9 mouse cellular contexts compared by ENCODE assay signal in the genomic region with DNA sequence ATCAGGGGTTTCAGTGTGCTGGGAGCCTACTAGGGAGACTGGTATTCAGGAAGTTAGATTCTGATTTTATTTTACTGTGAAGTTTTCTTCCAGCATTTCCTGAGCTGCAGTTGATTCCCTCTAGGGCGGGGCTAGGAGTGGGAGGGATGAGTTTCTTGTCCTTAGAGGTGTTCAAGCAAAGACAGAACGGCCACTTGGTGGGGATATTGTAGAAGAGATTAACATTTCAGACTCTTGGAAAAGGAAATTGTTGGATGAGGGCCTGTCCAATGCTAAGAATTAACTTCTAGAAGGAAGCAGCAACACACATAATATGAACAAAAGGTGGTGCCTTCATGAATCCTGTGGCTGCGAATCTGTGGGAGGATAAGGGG.
DNase-seq lines count a peak whose midpoint lies in the region; ATAC-seq lines count a peak whose summit lies in the region.
"Had no signal": no experiment of that assay in that cellular context is flagged by ENCODE, and none has a peak within 500 bp of the region (broad histone marks: within the 10 kb centered on the region; RNA-seq: fewer than 3 reads in every experiment).

No protein-coding gene starts in this region.

- intact Hi-C loops in left cerebral cortex, postnatal 25 days (cut with DNase I) = no loop called here

- H3K9me3 ChIP-seq in embryonic facial prominence, embryonic 13.5 days = no peaks in the 10 kb centered on the region
- H3K9me3 ChIP-seq in hindbrain, embryonic 12.5 days (replicated peaks) = no peaks in the 10 kb centered on the region
- H3K9me3 ChIP-seq in neural tube, embryonic 12.5 days = no peaks in the 10 kb centered on the region
- H3K9me3 ChIP-seq: lung, embryonic 15.5 days had no signal

- no peak overlapping the region for H3K9ac ChIP-seq in embryonic facial prominence, embryonic 13.5 days
- H3K9ac ChIP-seq in hindbrain, embryonic 12.5 days = no peak overlapping the region
- no peak overlapping the region for H3K9ac ChIP-seq in neural tube, embryonic 12.5 days
- H3K9ac ChIP-seq: lung, embryonic 15.5 days had no signal

- H3K4me1 ChIP-seq in embryonic facial prominence, embryonic 13.5 days = peaks cover 20% of the 10 kb centered on the region
- H3K4me1 ChIP-seq in hindbrain, embryonic 12.5 days = peaks cover 30% of the 10 kb centered on the region
- peaks cover 30% of the 10 kb centered on the region for H3K4me1 ChIP-seq in neural tube, embryonic 12.5 days

- DNase-seq in left cerebral cortex, postnatal 25 days (ENCODE audit: low spot score in 2 of 2) = peak; percentile 16 to 59
- no peak for DNase-seq in left cerebral cortex, adult 11 months (ENCODE audit: low spot score)
- no peak for DNase-seq in urinary bladder, adult 18-20 months (ENCODE audit: low spot score in 2 of 2)
- DNase-seq in right cerebral cortex, postnatal 14 days = no peak
- DNase-seq: right cerebral cortex, postnatal 25 days had no signal

- 0 out of 2 replicates have a peak overlapping the region, but pooled peaks have one; percentile 22 for H3K27ac ChIP-seq in embryonic facial prominence, embryonic 13.5 days
- H3K27ac ChIP-seq in hindbrain, embryonic 12.5 days = peak overlapping the region; percentile 77
- no peak overlapping the region; the same call in 1 of the 2 replicates for H3K27ac ChIP-seq in neural tube, embryonic 12.5 days
- H3K27ac ChIP-seq: lung, embryonic 15.5 days had no signal

- H3K4me3 ChIP-seq in embryonic facial prominence, embryonic 13.5 days = no peak overlapping the region
- H3K4me3 ChIP-seq in hindbrain, embryonic 12.5 days = no peak overlapping the region
- no peak overlapping the region for H3K4me3 ChIP-seq in neural tube, embryonic 12.5 days
- H3K4me3 ChIP-seq: lung, embryonic 15.5 days had no signal

- peaks cover 27% of the 10 kb centered on the region for H3K27me3 ChIP-seq in embryonic facial prominence, embryonic 13.5 days
- H3K27me3 ChIP-seq in hindbrain, embryonic 12.5 days = peaks cover 4% of the 10 kb centered on the region; the same call in 1 of the 2 replicates
- 0 out of 2 replicates have a peak, but pooled peaks cover 4% of the 10 kb centered on the region for H3K27me3 ChIP-seq in neural tube, embryonic 12.5 days (replicated peaks)

- H3K4me2 ChIP-seq in embryonic facial prominence, embryonic 13.5 days = peak overlapping the region; percentile 27
- H3K4me2 ChIP-seq in hindbrain, embryonic 12.5 days (replicated peaks) = 0 out of 2 replicates have a peak overlapping the region, but pooled peaks have one; percentile 21
- peak overlapping the region; percentile 38 for H3K4me2 ChIP-seq in neural tube, embryonic 12.5 days (replicated peaks)
- H3K4me2 ChIP-seq: lung, embryonic 15.5 days had no signal

- H3K36me3 ChIP-seq in embryonic facial prominence, embryonic 13.5 days = no peaks in the 10 kb centered on the region
- H3K36me3 ChIP-seq in hindbrain, embryonic 12.5 days = no peaks in the 10 kb centered on the region
- H3K36me3 ChIP-seq in neural tube, embryonic 12.5 days = no peaks in the 10 kb centered on the region
- H3K36me3 ChIP-seq: lung, embryonic 15.5 days had no signal

- WGBS in embryonic facial prominence, embryonic 13.5 days = 19% methylated on average over 3 of the region's 3 CpGs
- 11% methylated on average over 3 of the region's 3 CpGs for WGBS in hindbrain, embryonic 12.5 days
- WGBS in neural tube, embryonic 12.5 days = 12% methylated on average over 3 of the region's 3 CpGs

- no peak; the same call in 1 of the 2 replicates for ATAC-seq in embryonic facial prominence, embryonic 13.5 days (ENCODE audit: insufficient number of reproducible peaks, insufficient read depth, low FRiP score, low TSS enrichment, low read depth)
- ATAC-seq in hindbrain, embryonic 12.5 days (ENCODE audit: low FRiP score) = peak; percentile 37; the same call in 1 of the 2 replicates
- ATAC-seq in neural tube, embryonic 12.5 days (ENCODE audit: low FRiP score, low read depth) = peak; percentile 14; the same call in 1 of the 2 replicates

Comparison
In these comparisons a context has a peak if more than half of its experiments do, and no peak if none do; other contexts are left out.
1. DNase-seq: peak in left cerebral cortex, postnatal 25 days (2 of 2); none in left cerebral cortex, adult 11 months (single experiment), urinary bladder, adult 18-20 months (0 of 2) and right cerebral cortex, postnatal 14 days (single experiment).
2. Peak in every context shown above with its lines, with median percentiles within 50 percentile points of each other: H3K4me2 ChIP-seq.